Mouse (Mus musculus) B cell, adult 62 days (primary cell): ENCODE measurements around the gene Prim2. TPM values are rescaled to one million over a fixed set of nuclear protein-coding genes. Genes with fewer than 3 reads are reported as not detected.

Source experiments
- total RNA-seq: library from RNA; stranded (reverse); gene quantifications from 4 replicates; pipeline ENCODE4 v1.2.4, GENCODE M21; 2023

Prim2 gene
- 13.3 to 16.9 TPM (median 14.2 TPM) in 4 replicates for total RNA-seq

DNA sequence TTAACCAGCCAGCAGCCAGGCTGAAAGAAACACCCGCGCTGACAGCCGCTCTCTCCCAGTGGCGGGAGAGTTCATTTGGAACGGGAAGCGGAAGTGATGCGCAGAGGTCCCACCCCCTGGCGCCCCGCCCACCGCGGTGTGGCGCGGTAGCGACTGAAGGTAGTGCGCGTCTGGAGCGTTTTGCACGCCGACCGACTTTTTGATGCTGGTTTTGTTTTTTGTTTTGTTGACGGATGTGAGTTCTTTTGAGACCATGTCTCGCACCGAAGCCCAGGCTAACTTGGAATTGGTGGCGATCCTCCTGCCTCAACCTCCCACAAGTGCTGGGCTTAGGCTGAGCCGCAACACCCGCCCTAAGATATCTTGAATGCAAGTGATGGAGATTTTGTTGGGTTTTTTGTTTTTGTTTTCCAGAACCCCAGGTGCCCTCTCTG is at the start of gene Prim2:
Prim2 (minus strand) TSS at position 88 of the 434 bp plus-strand sequence.

Other genes starting within 250 kb of the Prim2 start
- gene Rab23, start 50.1 kb upstream of the Prim2 start, total RNA-seq = 4.8 to 7.3 TPM (median 6.2 TPM) in 4 replicates
- gene Bag2, start 88.0 kb upstream of the Prim2 start, total RNA-seq = 1.3 to 3.2 TPM (median 1.9 TPM) in 4 replicates
- gene Zfp451, start 144.8 kb upstream of the Prim2 start, total RNA-seq = 29.2 to 42.3 TPM (median 38.7 TPM) in 4 replicates
- 0.66 to 3.3 TPM (median 1.6 TPM) in 4 replicates for gene Bend6, start 238.0 kb upstream of the Prim2 start, total RNA-seq
- 2.3 to 3.3 TPM (median 2.6 TPM) in 4 replicates for gene Dst, start 238.4 kb upstream of the Prim2 start, total RNA-seq